ENCODE assay signal across 10 mouse cellular contexts in the genomic region with DNA sequence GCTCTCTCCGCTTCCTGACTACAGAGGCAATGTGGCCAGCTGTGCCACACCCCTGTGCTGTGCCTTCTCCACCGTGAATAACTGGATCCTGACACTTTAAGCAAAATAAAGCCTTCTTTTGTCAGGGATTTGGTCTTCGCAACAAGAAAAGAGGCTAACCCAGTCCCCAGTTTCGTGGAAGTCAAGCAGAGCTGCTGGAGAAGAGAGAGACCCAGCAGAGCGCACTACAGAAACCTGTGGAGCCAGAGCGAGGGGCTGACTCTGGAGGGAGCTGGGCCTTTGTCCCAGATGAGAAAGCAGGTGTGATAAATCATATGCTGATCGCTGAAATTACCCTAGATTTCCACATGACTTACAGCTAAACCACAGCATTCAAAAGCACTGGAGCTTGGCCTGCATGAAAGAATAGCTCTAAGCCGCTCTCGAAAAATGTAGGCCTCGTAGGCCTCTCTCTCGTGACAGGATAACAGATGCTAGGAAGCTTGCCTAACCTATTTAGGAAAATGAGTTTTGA. TPM values are rescaled to one million over a fixed set of nuclear protein-coding genes. Genes with fewer than 3 reads are reported as not detected.
DNase-seq lines count a peak whose midpoint lies in the region; ATAC-seq and TF ChIP-seq lines count a peak whose summit lies in the region.
"Had no signal": no experiment of that assay in that cellular context is flagged by ENCODE, and none has a peak within 500 bp of the region (broad histone marks: within the 10 kb centered on the region; RNA-seq: fewer than 3 reads in every experiment).

No protein-coding gene starts in this region.

- DNase-seq in embryo, embryonic 10 days (ENCODE audit: low spot score) = peak; percentile 57
- peak; percentile 30 for DNase-seq in hindbrain, embryonic 14.5 days (ENCODE audit: low spot score)
- DNase-seq in urinary bladder, postnatal 25 days (ENCODE audit: low spot score) = no peak
- no peak for DNase-seq in urinary bladder, postnatal 36 days (ENCODE audit: low spot score in 2 of 2)
- no peak for DNase-seq in lung, postnatal 0 days (ENCODE audit: low spot score)
- DNase-seq: kidney, adult 9 months had no signal

- H3K9me3 ChIP-seq in ES-Bruce4 (replicated peaks; ENCODE audit: control insufficient read depth, insufficient read depth, low read length, poor library complexity, severe bottlenecking) = no peaks in the 10 kb centered on the region
- H3K9me3 ChIP-seq in hindbrain, embryonic 14.5 days (ENCODE audit: control insufficient read depth, low read length) = no peaks in the 10 kb centered on the region
- no peaks in the 10 kb centered on the region for H3K9me3 ChIP-seq in neural tube, embryonic 13.5 days
- H3K9me3 ChIP-seq in intestine, postnatal 0 days (ENCODE audit: control insufficient read depth) = no peaks in the 10 kb centered on the region
- no peaks in the 10 kb centered on the region for H3K9me3 ChIP-seq in lung, postnatal 0 days (ENCODE audit: low read length)

- no peak for TF ChIP-seq CTCF in ES-Bruce4 (IDR thresholded peaks at IDR 0.05; ENCODE audit: low read depth, low read length)
- TF ChIP-seq CTCF in intestine, postnatal 0 days (IDR thresholded peaks at IDR 0.05; ENCODE audit: low read depth) = no peak
- TF ChIP-seq CTCF in lung, postnatal 0 days (IDR thresholded peaks at IDR 0.05) = no peak

- H3K36me3 ChIP-seq in ES-Bruce4 (ENCODE audit: control insufficient read depth, insufficient read depth, low read length, poor library complexity, severe bottlenecking) = no peaks in the 10 kb centered on the region
- H3K36me3 ChIP-seq in hindbrain, embryonic 14.5 days (replicated peaks; ENCODE audit: control insufficient read depth, insufficient read depth) = no peaks in the 10 kb centered on the region
- no peaks in the 10 kb centered on the region for H3K36me3 ChIP-seq in neural tube, embryonic 13.5 days
- H3K36me3 ChIP-seq in intestine, postnatal 0 days (ENCODE audit: control insufficient read depth, insufficient read depth) = no peaks in the 10 kb centered on the region
- no peaks in the 10 kb centered on the region for H3K36me3 ChIP-seq in lung, postnatal 0 days (ENCODE audit: insufficient read depth, low read length)

- no peaks in the 10 kb centered on the region for H3K27me3 ChIP-seq in ES-Bruce4 (ENCODE audit: control insufficient read depth, insufficient read depth, low read length, poor library complexity, severe bottlenecking)
- H3K27me3 ChIP-seq in hindbrain, embryonic 14.5 days (ENCODE audit: control insufficient read depth, insufficient read depth, low read length) = no peaks in the 10 kb centered on the region
- H3K27me3 ChIP-seq in neural tube, embryonic 13.5 days = no peaks in the 10 kb centered on the region
- H3K27me3 ChIP-seq in intestine, postnatal 0 days (replicated peaks; ENCODE audit: control insufficient read depth, insufficient read depth, low read length) = no peaks in the 10 kb centered on the region
- no peaks in the 10 kb centered on the region for H3K27me3 ChIP-seq in lung, postnatal 0 days (replicated peaks; ENCODE audit: insufficient read depth, low read length)

- 0 out of 2 replicates have a peak, but pooled peaks have one; percentile 26 for TF ChIP-seq EP300 in ES-Bruce4 (IDR thresholded peaks at IDR 0.05; ENCODE audit: insufficient read depth, low read depth, low read length)
- TF ChIP-seq EP300 in lung, postnatal 0 days (IDR thresholded peaks at IDR 0.05) = no peak

- H3K4me2 ChIP-seq in hindbrain, embryonic 14.5 days (replicated peaks) = no peak overlapping the region
- no peak overlapping the region for H3K4me2 ChIP-seq in neural tube, embryonic 13.5 days
- H3K4me2 ChIP-seq in intestine, postnatal 0 days (replicated peaks; ENCODE audit: low read depth) = no peak overlapping the region
- no peak overlapping the region for H3K4me2 ChIP-seq in lung, postnatal 0 days (replicated peaks; ENCODE audit: low read depth, low read length)

- 20% methylated on average over 11 of the region's 11 CpGs for WGBS in hindbrain, embryonic 14.5 days
- 16% methylated on average over 11 of the region's 11 CpGs for WGBS in neural tube, embryonic 13.5 days
- 67% methylated on average over 11 of the region's 11 CpGs for WGBS in intestine, postnatal 0 days
- WGBS in lung, postnatal 0 days = 66% methylated on average over 11 of the region's 11 CpGs

- ATAC-seq in hindbrain, embryonic 14.5 days (ENCODE audit: low FRiP score) = peak; percentile 78
- ATAC-seq in neural tube, embryonic 13.5 days (ENCODE audit: low read depth) = peak; percentile 84
- ATAC-seq in intestine, postnatal 0 days = no peak
- ATAC-seq in lung, postnatal 0 days = no peak

- no peak overlapping the region for H3K4me3 ChIP-seq in ES-Bruce4 (ENCODE audit: low read depth, low read length)
- no peak overlapping the region for H3K4me3 ChIP-seq in hindbrain, embryonic 14.5 days (replicated peaks; ENCODE audit: low read length)
- H3K4me3 ChIP-seq in neural tube, embryonic 13.5 days = no peak overlapping the region
- H3K4me3 ChIP-seq in intestine, postnatal 0 days (ENCODE audit: low read depth, low read length) = no peak overlapping the region
- H3K4me3 ChIP-seq in lung, postnatal 0 days (ENCODE audit: low read depth, low read length) = no peak overlapping the region
- H3K4me3 ChIP-seq: myocyte had no signal

- H3K4me1 ChIP-seq in ES-Bruce4 (ENCODE audit: control insufficient read depth, insufficient read depth, low read length) = no peaks in the 10 kb centered on the region
- 0 out of 2 replicates have a peak, but pooled peaks cover 4% of the 10 kb centered on the region for H3K4me1 ChIP-seq in hindbrain, embryonic 14.5 days (replicated peaks; ENCODE audit: control insufficient read depth, insufficient read depth, low read length)
- H3K4me1 ChIP-seq in neural tube, embryonic 13.5 days (replicated peaks) = peaks cover 9% of the 10 kb centered on the region
- no peaks in the 10 kb centered on the region for H3K4me1 ChIP-seq in intestine, postnatal 0 days (replicated peaks; ENCODE audit: control insufficient read depth, insufficient read depth, low read length)
- no peaks in the 10 kb centered on the region for H3K4me1 ChIP-seq in lung, postnatal 0 days (ENCODE audit: insufficient read depth, low read depth, low read length)

- no peak overlapping the region for H3K9ac ChIP-seq in ES-Bruce4 (ENCODE audit: low read depth, poor library complexity, severe bottlenecking)
- H3K9ac ChIP-seq in hindbrain, embryonic 14.5 days = no peak overlapping the region
- no peak overlapping the region for H3K9ac ChIP-seq in neural tube, embryonic 13.5 days
- H3K9ac ChIP-seq in intestine, postnatal 0 days (ENCODE audit: low read depth, low read length) = no peak overlapping the region
- H3K9ac ChIP-seq in lung, postnatal 0 days (replicated peaks; ENCODE audit: low read depth) = no peak overlapping the region

- TF ChIP-seq POLR2A in ES-Bruce4 (IDR thresholded peaks at IDR 0.05; ENCODE audit: insufficient read depth, low read length) = no peak

- H3K27ac ChIP-seq in ES-Bruce4 (ENCODE audit: insufficient read depth, low read length) = no peak overlapping the region
- H3K27ac ChIP-seq in hindbrain, embryonic 14.5 days = no peak overlapping the region
- H3K27ac ChIP-seq in neural tube, embryonic 13.5 days (replicated peaks) = peak overlapping the region; percentile 14; the same call in 1 of the 2 replicates
- H3K27ac ChIP-seq in intestine, postnatal 0 days (ENCODE audit: low read depth, low read length) = no peak overlapping the region
- H3K27ac ChIP-seq in lung, postnatal 0 days (ENCODE audit: low read length) = no peak overlapping the region

RNA-seq across cellular contexts. Expression of a gene that starts 16.9 kb away (rescaled TPM):
- polyA plus RNA-seq in ES-Bruce4 (2011; ENCODE audit: insufficient read depth, insufficient read length, low read depth, missing spikeins) = 0.17 TPM in 1 of 2 replicates, not detected in the other
- 1.8 and 2.0 TPM in 2 replicates for polyA plus RNA-seq in hindbrain, embryonic 14.5 days (2014; fragmentation: Nextera tagmentation; extraction: Ambion mirVana)
- polyA plus RNA-seq in neural tube, embryonic 13.5 days (2015; fragmentation: Nextera tagmentation; extraction: Ambion mirVana) = 1.0 and 1.4 TPM in 2 replicates
- polyA plus RNA-seq in intestine, postnatal 0 days (2015; fragmentation: Nextera tagmentation; extraction: Ambion mirVana) = 0.14 and 0.17 TPM in 2 replicates
- polyA plus RNA-seq in lung, postnatal 0 days (2015; fragmentation: Nextera tagmentation; extraction: Ambion mirVana) = 0.23 and 0.29 TPM in 2 replicates
- polyA plus RNA-seq: myocyte had no signal

RNA-seq across cellular contexts. Expression of a gene that starts 38.6 kb away (rescaled TPM):
- 11.4 and 12.7 TPM in 2 replicates for polyA plus RNA-seq in ES-Bruce4 (2011; ENCODE audit: insufficient read depth, insufficient read length, low read depth, missing spikeins)
- 24.4 and 26.3 TPM in 2 replicates for polyA plus RNA-seq in hindbrain, embryonic 14.5 days (2014; fragmentation: Nextera tagmentation; extraction: Ambion mirVana)
- polyA plus RNA-seq in neural tube, embryonic 13.5 days (2015; fragmentation: Nextera tagmentation; extraction: Ambion mirVana) = 21.9 and 23.5 TPM in 2 replicates
- polyA plus RNA-seq in intestine, postnatal 0 days (2015; fragmentation: Nextera tagmentation; extraction: Ambion mirVana) = 53.2 and 55.6 TPM in 2 replicates
- polyA plus RNA-seq in lung, postnatal 0 days (2015; fragmentation: Nextera tagmentation; extraction: Ambion mirVana) = 28.4 and 33.1 TPM in 2 replicates

Comparison
In these comparisons a context has a peak if more than half of its experiments do, and no peak if none do; other contexts are left out.
1. DNase-seq: peak in embryo, embryonic 10 days (single experiment) and hindbrain, embryonic 14.5 days (single experiment); none in urinary bladder, postnatal 25 days (single experiment), urinary bladder, postnatal 36 days (0 of 2) and lung, postnatal 0 days (single experiment).
2. ATAC-seq: peak in hindbrain, embryonic 14.5 days (single experiment) and neural tube, embryonic 13.5 days (single experiment); none in intestine, postnatal 0 days (single experiment) and lung, postnatal 0 days (single experiment).